Mouse (Mus musculus): ENCODE measurements around the gene Aph1c. TPM values are rescaled to one million over a fixed set of nuclear protein-coding genes. Genes with fewer than 3 reads are reported as not detected.
A peak's percentile ranks its signal among the peaks of the same experiment; 100 is the strongest.
"Not testable (repeated sequence)": the region's sequence is repeated elsewhere in the genome, so short reads cannot be mapped to it uniquely, and the experiment has no call there.

Aph1c gene
- polyA plus RNA-seq, 1 experiment from 2014 or later, result 3.8 TPM

- WGBS, result 28% methylated on average over 1 of the region's 1 CpGs
- no peaks in the 10 kb centered on the region for H3K27me3 ChIP-seq
- no peak for ATAC-seq (ENCODE audit: insufficient number of reproducible peaks, low FRiP score, low TSS enrichment, low read depth)
Measured at GRCm38 (mm10) chr9:66825990-66826389, 8.5 kb downstream of the Aph1c start.

GRCm38 (mm10) chr9:66822255-66822654 is 12.3 kb downstream of the Aph1c start:
- not testable (repeated sequence) for H3K4me3 ChIP-seq; H3K27me3 ChIP-seq; H3K4me2 ChIP-seq; H3K27ac ChIP-seq; H3K36me3 ChIP-seq; ATAC-seq (ENCODE audit: insufficient number of reproducible peaks, low FRiP score, low TSS enrichment, low read depth); H3K4me1 ChIP-seq; H3K9ac ChIP-seq; H3K9me3 ChIP-seq
- WGBS, result 57% methylated on average over 1 of the region's 5 CpGs

More at GRCm38 (mm10) chr9:66825990-66826389, 8.5 kb downstream of the Aph1c start:
- Histone ChIP-seq H3K4me1 (no peaks in the 10 kb centered on the region), H3K36me3 (no peaks in the 10 kb centered on the region), H3K9ac (no peak overlapping the region), H3K4me2 (no peak overlapping the region), H3K4me3 (no peak overlapping the region), H3K9me3 (no peaks in the 10 kb centered on the region), H3K27ac (no peak overlapping the region)

GRCm38 (mm10) chr9:66820996-66821395 is 13.5 kb downstream of the Aph1c start:
- no peaks in the 10 kb centered on the region for H3K27me3 ChIP-seq
- H3K27ac ChIP-seq, result no peak overlapping the region
- no peaks in the 10 kb centered on the region for H3K36me3 ChIP-seq
- ATAC-seq (ENCODE audit: insufficient number of reproducible peaks, low FRiP score, low TSS enrichment, low read depth), result no peak
- no peak overlapping the region for H3K4me3 ChIP-seq
- 65% methylated on average over 5 of the region's 5 CpGs for WGBS
- no peak overlapping the region for H3K4me2 ChIP-seq
- H3K4me1 ChIP-seq, result no peaks in the 10 kb centered on the region
- no peaks in the 10 kb centered on the region for H3K9me3 ChIP-seq
- no peak overlapping the region for H3K9ac ChIP-seq

GRCm38 (mm10) chr9:66813392-66813791 is 21.1 kb downstream of the Aph1c start:
- no peak overlapping the region for H3K4me2 ChIP-seq
- H3K4me1 ChIP-seq, result no peaks in the 10 kb centered on the region
- no peak for ATAC-seq (ENCODE audit: insufficient number of reproducible peaks, low FRiP score, low TSS enrichment, low read depth)
- H3K27ac ChIP-seq, result no peak overlapping the region
- no peak overlapping the region for H3K4me3 ChIP-seq
- H3K9me3 ChIP-seq, result no peaks in the 10 kb centered on the region
- no peaks in the 10 kb centered on the region for H3K36me3 ChIP-seq
- WGBS, result 30% methylated on average over 2 of the region's 2 CpGs
- no peaks in the 10 kb centered on the region for H3K27me3 ChIP-seq
- no peak overlapping the region for H3K9ac ChIP-seq

- H3K9ac ChIP-seq; H3K36me3 ChIP-seq; H3K27ac ChIP-seq; ATAC-seq (ENCODE audit: insufficient number of reproducible peaks, low FRiP score, low TSS enrichment, low read depth); H3K27me3 ChIP-seq; H3K4me1 ChIP-seq; H3K9me3 ChIP-seq: not testable (repeated sequence)
- Histone ChIP-seq H3K4me2 (peak overlapping the region; percentile 51), H3K4me3 (peak overlapping the region; percentile 31)
- 6% methylated on average over 30 of the region's 37 CpGs for WGBS
Measured at GRCm38 (mm10) chr9:66805951-66806350, 28.6 kb downstream of the Aph1c start.

GRCm38 (mm10) chr9:66801947-66802346 is 32.6 kb downstream of the Aph1c start:
- 44% methylated on average over 12 of the region's 12 CpGs for WGBS

GRCm38 (mm10) chr9:66796739-66797138 is 37.8 kb downstream of the Aph1c start, which contains the start of gene Gm10647:
Gene Gm10647 (plus strand): TSS chr9:66797039.
- Histone ChIP-seq H3K27me3 (no peaks in the 10 kb centered on the region), H3K27ac (peak within 1 kb of the TSS; percentile 93), H3K9ac (peak within 1 kb of the TSS; percentile 5; the same call in 1 of the 2 replicates), H3K4me1 (peaks cover 8% of the 10 kb centered on the region), H3K4me2 (peak within 1 kb of the TSS; percentile 84), H3K4me3 (peak within 1 kb of the TSS; percentile 79), H3K9me3 (no peaks in the 10 kb centered on the region), H3K36me3 (no peaks in the 10 kb centered on the region)
- ATAC-seq (ENCODE audit: insufficient number of reproducible peaks, low FRiP score, low TSS enrichment, low read depth), result no peak
- 65% methylated on average over 5 of the region's 5 CpGs for WGBS

More at GRCm38 (mm10) chr9:66801947-66802346, 32.6 kb downstream of the Aph1c start:
- no peaks in the 10 kb centered on the region for H3K36me3 ChIP-seq
- no peak overlapping the region for H3K9ac ChIP-seq
- H3K27me3 ChIP-seq, result peaks cover 7% of the 10 kb centered on the region; the same call in 1 of the 2 replicates
- no peak for ATAC-seq (ENCODE audit: insufficient number of reproducible peaks, low FRiP score, low TSS enrichment, low read depth)
- H3K9me3 ChIP-seq, result no peaks in the 10 kb centered on the region
- H3K4me3 ChIP-seq, result no peak overlapping the region
- H3K4me2 ChIP-seq, result no peak overlapping the region
- no peaks in the 10 kb centered on the region for H3K4me1 ChIP-seq
- H3K27ac ChIP-seq, result no peak overlapping the region

- H3K4me1 ChIP-seq, result peaks cover 8% of the 10 kb centered on the region
- no peaks in the 10 kb centered on the region for H3K27me3 ChIP-seq
- no peaks in the 10 kb centered on the region for H3K9me3 ChIP-seq
- peak within 1 kb of the TSS; percentile 69 for H3K9ac ChIP-seq
- H3K36me3 ChIP-seq, result no peaks in the 10 kb centered on the region
- peak within 1 kb of the TSS; percentile 93 for H3K27ac ChIP-seq
- ATAC-seq (ENCODE audit: insufficient number of reproducible peaks, low FRiP score, low TSS enrichment, low read depth), result peak; percentile 98
- under 1% methylated on average over 42 of the region's 42 CpGs for WGBS
- H3K4me2 ChIP-seq, result peak within 1 kb of the TSS; percentile 84
- peak within 1 kb of the TSS; percentile 79 for H3K4me3 ChIP-seq
Measured at GRCm38 (mm10) chr9:66795464-66796324, 38.8 kb downstream of the Aph1c start, which contains the start of gene Aph1b. Gene Aph1b (minus strand): TSS chr9:66795490.

GRCm38 (mm10) chr9:66794629-66795463 is 39.7 kb downstream of the Aph1c start:
- Histone ChIP-seq H3K4me3 (peak overlapping the region; percentile 79), H3K9ac (peak overlapping the region; percentile 69), H3K4me2 (peak overlapping the region; percentile 84), H3K36me3 (peaks cover 6% of the 10 kb centered on the region), H3K9me3 (no peaks in the 10 kb centered on the region), H3K27me3 (no peaks in the 10 kb centered on the region), H3K27ac (peak overlapping the region; percentile 93), H3K4me1 (peaks cover 8% of the 10 kb centered on the region)
- 1% methylated on average over 43 of the region's 43 CpGs for WGBS
- peak; percentile 12; the same call in 1 of the 2 replicates for ATAC-seq (ENCODE audit: insufficient number of reproducible peaks, low FRiP score, low TSS enrichment, low read depth)

GRCm38 (mm10) chr9:66787821-66788220 is 46.7 kb downstream of the Aph1c start:
- no peaks in the 10 kb centered on the region for H3K9me3 ChIP-seq
- no peak overlapping the region for H3K9ac ChIP-seq
- 5% methylated on average over 2 of the region's 2 CpGs for WGBS
- no peaks in the 10 kb centered on the region for H3K4me1 ChIP-seq
- ATAC-seq (ENCODE audit: insufficient number of reproducible peaks, low FRiP score, low TSS enrichment, low read depth), result no peak
- no peak overlapping the region for H3K4me3 ChIP-seq
- no peak overlapping the region for H3K4me2 ChIP-seq
- no peak overlapping the region for H3K27ac ChIP-seq
- H3K36me3 ChIP-seq, result peaks cover 10% of the 10 kb centered on the region
- no peaks in the 10 kb centered on the region for H3K27me3 ChIP-seq

- H3K9ac ChIP-seq; H3K4me2 ChIP-seq; H3K4me1 ChIP-seq; H3K36me3 ChIP-seq; ATAC-seq (ENCODE audit: insufficient number of reproducible peaks, low FRiP score, low TSS enrichment, low read depth); H3K4me3 ChIP-seq; H3K27me3 ChIP-seq; H3K9me3 ChIP-seq; H3K27ac ChIP-seq: not testable (repeated sequence)
- 75% methylated on average over 2 of the region's 3 CpGs for WGBS
Measured at GRCm38 (mm10) chr9:66784552-66784951, 50.0 kb downstream of the Aph1c start.

- Histone ChIP-seq H3K4me2 (no peak overlapping the region), H3K9me3 (no peaks in the 10 kb centered on the region), H3K9ac (no peak overlapping the region), H3K27ac (no peak overlapping the region), H3K27me3 (no peaks in the 10 kb centered on the region), H3K4me1 (no peaks in the 10 kb centered on the region), H3K4me3 (no peak overlapping the region), H3K36me3 (no peaks in the 10 kb centered on the region)
- ATAC-seq (ENCODE audit: insufficient number of reproducible peaks, low FRiP score, low TSS enrichment, low read depth), result no peak
Measured at GRCm38 (mm10) chr9:66770701-66771100, 63.8 kb downstream of the Aph1c start.

All from limb, embryonic 15.5 days (tissue).